Mouse (Mus musculus): ENCODE data around the gene Gm6793. TPM values are rescaled to one million over a fixed set of nuclear protein-coding genes. Genes with fewer than 3 reads are reported as not detected.

The Gm6793 gene
- polyA plus RNA-seq, 1 experiment from 2014 or later: 0.28 TPM

DNA sequence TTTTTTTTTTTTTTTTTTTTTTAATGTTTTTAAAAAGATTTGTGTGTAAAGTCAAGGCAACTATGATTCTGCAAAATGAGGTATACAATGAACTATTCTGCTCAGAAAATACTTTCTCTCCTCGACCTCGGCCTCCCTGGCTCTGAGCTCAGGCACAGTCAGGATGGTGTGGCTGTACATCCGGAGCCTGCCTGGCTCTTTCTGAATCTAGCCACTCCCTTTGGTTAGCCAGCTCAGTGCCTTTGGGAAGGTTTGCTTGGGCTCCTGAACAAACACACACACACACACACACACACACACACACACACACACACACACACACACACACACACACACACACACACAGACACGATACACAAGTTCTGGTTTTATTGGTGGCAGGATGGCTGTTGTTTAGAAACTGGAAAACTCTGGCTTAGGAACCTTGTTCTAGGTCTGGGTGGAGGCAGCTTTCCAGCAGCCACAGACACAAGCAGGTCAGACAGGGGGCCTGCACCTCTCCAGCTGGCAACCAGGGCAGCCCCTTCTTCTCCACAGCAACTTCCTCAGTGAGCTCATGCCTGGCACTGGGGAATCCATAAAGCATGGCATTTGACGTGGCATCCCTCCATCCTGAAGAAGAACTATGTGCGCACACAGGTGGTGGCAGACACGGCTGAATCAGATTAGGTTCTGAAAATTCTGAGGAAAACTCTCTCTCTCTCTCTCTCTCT, 49.8 kb downstream of the Gm6793 start:
- no peaks in the 10 kb centered on the region for H3K36me3 ChIP-seq (replicated peaks; ENCODE audit: insufficient read depth, low read length)
- H3K9me3 ChIP-seq (ENCODE audit: low read length): no peaks in the 10 kb centered on the region
- no peaks in the 10 kb centered on the region for H3K4me1 ChIP-seq (ENCODE audit: insufficient read depth)
- ATAC-seq (no peak), DNase-seq (no peak)
- no peak overlapping the region for H3K27ac ChIP-seq (ENCODE audit: low read depth)
- whole genome bisulfite sequencing (ENCODE audit: insufficient replicate concordance): 71% methylated on average over 7 of the region's 7 CpGs
- no peak overlapping the region for H3K4me2 ChIP-seq (ENCODE audit: low read depth, low read length)
- TF ChIP-seq CTCF (IDR thresholded peaks at IDR 0.05; ENCODE audit: low read depth) (no peak), EP300 (IDR thresholded peaks at IDR 0.05; ENCODE audit: low read depth) (no peak)
- H3K27me3 ChIP-seq (ENCODE audit: insufficient read depth, low read length): no peaks in the 10 kb centered on the region
- H3K9ac ChIP-seq (replicated peaks): no peak overlapping the region
- H3K4me3 ChIP-seq (ENCODE audit: low read depth, low read length): no peak overlapping the region

DNA sequence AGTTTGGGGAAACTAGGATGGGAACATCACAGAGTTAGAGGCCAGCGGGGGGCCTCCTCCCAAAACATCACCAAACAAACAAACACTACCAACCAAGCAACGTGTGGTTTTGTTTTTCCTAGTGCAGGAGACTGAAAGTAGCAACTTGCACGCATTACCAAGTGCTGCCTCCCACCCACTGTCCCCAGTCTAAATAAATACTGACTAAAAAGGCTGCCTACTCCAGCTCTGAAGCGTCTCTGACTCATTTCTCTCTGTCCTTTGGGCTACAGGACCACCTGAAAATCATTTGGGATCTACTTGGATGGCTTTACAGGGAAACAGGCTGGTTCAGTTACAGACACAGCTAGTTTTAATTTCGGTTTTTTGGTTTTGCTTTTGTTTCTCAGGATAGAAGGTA, 50.5 kb downstream of the Gm6793 start:
- 64% methylated on average over 5 of the region's 5 CpGs for WGBS (ENCODE audit: insufficient replicate concordance)

DNA sequence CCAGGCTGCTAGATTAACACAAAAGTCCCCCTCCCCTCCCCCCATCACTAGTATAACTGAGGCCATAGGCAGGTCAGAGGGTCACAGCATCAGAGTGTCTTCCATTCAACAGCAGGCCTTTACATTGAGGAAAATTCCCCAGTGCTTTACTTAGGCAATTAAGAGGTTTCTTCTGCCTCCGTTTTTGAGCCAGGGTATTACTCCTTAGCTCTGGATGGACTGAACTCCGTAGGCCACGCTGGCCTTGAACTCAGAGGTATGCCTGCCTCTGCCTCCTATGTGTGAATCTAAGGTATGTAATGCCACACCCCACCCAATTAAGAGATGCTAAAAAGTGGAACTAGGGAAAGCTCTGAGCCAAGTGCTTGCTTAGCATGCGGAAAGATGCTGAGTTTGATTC, 51.3 kb downstream of the Gm6793 start:
- ATAC-seq (no peak), DNase-seq (no peak)
- TF ChIP-seq CTCF (IDR thresholded peaks at IDR 0.05; ENCODE audit: low read depth): no peak
- no peak for TF ChIP-seq EP300 (IDR thresholded peaks at IDR 0.05; ENCODE audit: low read depth)
- Histone ChIP-seq H3K4me1 (ENCODE audit: insufficient read depth) (no peaks in the 10 kb centered on the region), H3K9me3 (ENCODE audit: low read length) (no peaks in the 10 kb centered on the region), H3K4me2 (ENCODE audit: low read depth, low read length) (no peak overlapping the region), H3K27me3 (ENCODE audit: insufficient read depth, low read length) (no peaks in the 10 kb centered on the region), H3K9ac (replicated peaks) (no peak overlapping the region), H3K27ac (ENCODE audit: low read depth) (no peak overlapping the region), H3K4me3 (ENCODE audit: low read depth, low read length) (no peak overlapping the region), H3K36me3 (replicated peaks; ENCODE audit: insufficient read depth, low read length) (no peaks in the 10 kb centered on the region)
- WGBS (ENCODE audit: insufficient replicate concordance): 93% methylated on average over 4 of the region's 4 CpGs

More for the DNA sequence above, 50.5 kb downstream of the Gm6793 start:
- DNase-seq (no peak), ATAC-seq (no peak)
- Histone ChIP-seq H3K27me3 (ENCODE audit: insufficient read depth, low read length) (no peaks in the 10 kb centered on the region), H3K36me3 (replicated peaks; ENCODE audit: insufficient read depth, low read length) (no peaks in the 10 kb centered on the region), H3K27ac (ENCODE audit: low read depth) (no peak overlapping the region), H3K9me3 (ENCODE audit: low read length) (no peaks in the 10 kb centered on the region), H3K9ac (replicated peaks) (no peak overlapping the region), H3K4me3 (ENCODE audit: low read depth, low read length) (no peak overlapping the region), H3K4me2 (ENCODE audit: low read depth, low read length) (no peak overlapping the region), H3K4me1 (ENCODE audit: insufficient read depth) (no peaks in the 10 kb centered on the region)
- no peak for TF ChIP-seq CTCF (IDR thresholded peaks at IDR 0.05; ENCODE audit: low read depth)
- TF ChIP-seq EP300 (IDR thresholded peaks at IDR 0.05; ENCODE audit: low read depth): no peak

Other genes with a start within 250 kb of the Gm6793 start
- gene Cfdp1, start 160.7 kb downstream of the Gm6793 start, polyA plus RNA-seq (2015; fragmentation: Nextera tagmentation; extraction: Ambion mirVana): 48.9 and 51.3 TPM in 2 replicates
- gene Tmem170, start 138.3 kb downstream of the Gm6793 start, polyA plus RNA-seq (2015; fragmentation: Nextera tagmentation; extraction: Ambion mirVana): 4.9 TPM in 2 replicates
- gene Chst5, start 104.6 kb downstream of the Gm6793 start, polyA plus RNA-seq (2015; fragmentation: Nextera tagmentation; extraction: Ambion mirVana): not detected in 2 replicates
- 0.56 and 1.0 TPM in 2 replicates for gene Tmem231, start 81.2 kb downstream of the Gm6793 start, polyA plus RNA-seq (2015; fragmentation: Nextera tagmentation; extraction: Ambion mirVana)
- gene Gabarapl2, start 74.3 kb downstream of the Gm6793 start, polyA plus RNA-seq (2015; fragmentation: Nextera tagmentation; extraction: Ambion mirVana): 162 and 173 TPM in 2 replicates
- 1.8 and 2.1 TPM in 2 replicates for gene Adat1, start 22.7 kb downstream of the Gm6793 start, polyA plus RNA-seq (2015; fragmentation: Nextera tagmentation; extraction: Ambion mirVana)
- gene Kars, start 3.7 kb downstream of the Gm6793 start, polyA plus RNA-seq (2015; fragmentation: Nextera tagmentation; extraction: Ambion mirVana): 47.5 and 48.2 TPM in 2 replicates
- gene Terf2ip, start 3.6 kb downstream of the Gm6793 start, polyA plus RNA-seq (2015; fragmentation: Nextera tagmentation; extraction: Ambion mirVana): 5.1 and 5.4 TPM in 2 replicates